Mouse (Mus musculus): Measurements from ENCODE around the gene Adgre5. TPM values are rescaled to one million over a fixed set of nuclear protein-coding genes. Genes with fewer than 3 reads are reported as not detected.

Adgre5 gene
- total RNA-seq, 2 experiments from 2014 or later = 23.4 to 35.3 TPM

DNA sequence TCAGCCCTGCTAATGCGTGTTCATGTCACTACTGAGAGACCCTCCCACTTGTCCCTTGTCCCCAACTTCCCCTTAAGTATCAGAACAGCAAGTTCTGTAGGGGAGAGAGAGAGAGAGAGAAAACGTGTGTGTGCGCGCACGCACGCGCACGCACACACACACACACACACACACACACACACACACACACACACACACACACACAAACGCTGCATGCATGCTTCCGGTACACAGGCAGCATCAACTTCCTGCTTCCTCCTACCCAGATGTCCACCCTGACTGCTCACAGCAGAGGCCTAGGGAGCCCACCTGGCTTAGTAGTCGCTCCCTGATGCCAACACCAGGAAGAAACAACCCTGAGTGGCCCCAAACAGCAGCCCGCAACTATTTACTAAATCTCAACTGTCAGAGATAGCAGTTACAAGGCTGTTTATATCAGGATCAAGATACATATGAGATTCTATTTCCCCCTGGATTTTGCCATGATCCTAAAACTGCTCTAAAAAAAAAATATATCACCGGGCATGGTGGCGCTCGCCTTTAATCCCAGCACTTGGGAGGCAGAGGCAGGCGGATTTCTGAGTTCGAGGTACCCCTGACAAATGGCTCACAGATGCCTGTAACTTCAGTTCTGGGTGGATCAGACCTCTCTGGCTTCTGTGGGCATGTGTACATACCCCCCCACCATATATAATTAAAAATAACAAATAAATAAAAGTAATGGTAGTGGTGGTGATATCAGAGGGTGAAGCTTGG is 45.6 kb downstream of the Adgre5 start:
- DNase-seq (ENCODE audit: low spot score in 2 of 2) = no peak

DNA sequence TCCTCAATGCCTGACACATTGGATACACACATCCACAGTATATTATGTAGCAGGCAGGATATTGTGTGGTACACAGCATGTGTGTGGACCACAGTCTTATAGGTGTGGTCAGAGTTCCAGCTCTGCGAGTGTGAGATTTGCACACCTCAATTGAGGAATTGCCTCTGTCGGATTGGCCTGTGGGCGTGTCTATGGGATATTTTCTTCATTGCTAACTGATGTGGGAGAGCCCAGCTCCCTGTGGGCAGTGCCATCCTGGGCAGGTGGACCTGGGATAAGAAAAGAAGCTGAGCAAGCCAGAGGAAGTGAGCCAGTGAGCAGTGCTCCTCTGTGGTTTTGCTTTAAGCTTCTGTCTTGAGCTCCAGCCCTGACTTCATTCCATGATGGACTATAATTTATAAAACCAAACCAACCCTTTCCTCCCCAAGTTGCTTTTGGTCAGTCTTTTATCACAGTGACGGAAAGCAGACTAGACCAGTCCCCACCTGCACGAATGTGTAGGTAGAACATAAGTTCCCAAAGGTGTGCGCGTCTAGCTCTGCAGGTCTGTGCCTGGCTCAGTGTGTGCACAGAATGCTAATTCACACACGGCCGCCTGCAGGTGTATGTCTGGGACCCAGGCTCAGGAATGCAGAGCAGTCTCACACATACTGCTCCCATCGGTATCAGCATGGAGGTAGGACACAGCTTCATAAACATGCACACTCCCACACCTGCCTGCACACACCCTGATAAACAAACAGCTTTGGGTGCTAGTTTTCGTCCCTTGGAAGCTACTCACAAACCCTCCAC is 46.6 kb downstream of the Adgre5 start:
- DNase-seq (ENCODE audit: low spot score in 2 of 2) = no peak

- DNase-seq (ENCODE audit: low spot score in 2 of 2) = no peak
These were observed 47.4 kb downstream of the Adgre5 start for GRCm38 (mm10) chr8:83693609-83694236.

DNA sequence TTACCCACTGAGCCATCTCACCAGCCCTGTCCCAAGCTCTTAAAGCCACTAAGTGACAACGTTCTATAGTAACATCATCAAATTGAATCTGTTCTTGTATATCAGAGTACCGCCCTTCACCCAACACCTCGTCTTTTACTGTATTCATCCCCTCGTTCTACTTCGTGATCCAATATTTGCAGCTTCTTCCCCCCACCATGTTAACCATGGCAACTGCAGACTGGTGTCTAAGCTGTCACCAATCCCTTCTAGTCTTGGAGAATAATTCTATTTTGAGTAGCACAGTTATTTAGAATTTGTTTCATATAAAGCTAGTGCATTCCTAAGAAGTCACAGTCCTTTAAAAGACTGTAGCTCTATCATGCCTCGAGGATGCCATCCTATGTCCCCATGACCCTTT is 51.9 kb downstream of the Adgre5 start:
- DNase-seq (ENCODE audit: low spot score in 2 of 2) = no peak

DNA sequence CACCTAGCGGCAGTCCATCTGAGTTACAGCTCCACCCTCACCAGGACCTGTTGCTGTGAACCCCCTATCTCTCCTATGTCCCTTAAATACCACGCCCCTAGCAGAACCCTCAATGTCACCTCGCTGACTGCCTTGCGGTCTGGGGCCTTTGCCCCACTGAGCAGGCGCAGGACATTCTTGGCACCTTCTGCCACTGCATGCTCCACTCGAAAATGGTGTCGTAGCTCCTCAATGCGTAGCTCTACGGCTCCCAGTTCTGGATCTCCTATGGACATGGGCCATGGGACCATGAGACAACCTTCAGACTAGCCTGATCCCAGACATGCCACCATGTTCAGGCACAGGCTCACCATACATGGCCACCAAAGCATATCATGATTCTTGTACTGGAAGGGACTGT is 56.6 kb downstream of the Adgre5 start:
- DNase-seq (ENCODE audit: low spot score in 2 of 2) = no peak

DNA sequence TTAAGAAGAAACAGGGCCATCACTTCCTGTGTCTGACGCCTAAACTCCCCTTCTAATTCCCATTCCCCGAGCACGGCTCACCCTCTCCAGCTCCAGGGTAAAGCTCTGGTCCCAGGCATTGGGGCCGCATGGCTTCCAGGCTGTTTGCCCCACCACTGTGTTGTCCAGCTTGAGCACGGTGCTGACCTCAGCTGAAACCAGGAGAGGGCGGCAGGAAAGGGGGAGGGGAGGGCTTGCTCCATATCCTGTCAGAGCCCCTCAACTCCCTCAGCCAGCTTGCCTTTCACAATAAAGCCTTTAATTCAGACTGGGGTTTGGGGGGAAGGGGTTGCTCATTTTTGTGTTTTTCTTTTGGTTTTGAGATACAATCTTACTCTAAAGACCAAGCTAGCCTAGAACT is 60.0 kb downstream of the Adgre5 start:
- DNase-seq (ENCODE audit: low spot score in 2 of 2) = no peak

DNA sequence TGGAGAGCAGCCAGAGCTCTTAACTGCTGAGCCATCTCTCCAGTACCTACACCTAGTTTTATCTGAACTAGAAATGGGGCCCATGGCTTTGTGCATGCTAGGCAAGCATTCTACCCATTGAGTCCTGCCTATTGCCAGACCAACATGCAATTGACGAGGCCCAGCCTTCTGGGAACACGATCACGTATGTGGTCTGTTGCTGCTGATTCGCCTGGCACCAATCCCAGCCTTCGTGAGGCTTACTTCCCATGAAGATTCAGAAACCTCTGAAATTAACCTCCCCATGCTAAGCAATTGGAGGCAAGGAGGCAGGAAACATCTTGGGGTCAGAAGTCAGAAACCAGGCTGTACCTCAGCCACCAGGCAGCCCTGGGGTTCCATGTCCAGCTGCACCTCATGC is 60.5 kb downstream of the Adgre5 start:
- no peak for DNase-seq (ENCODE audit: low spot score in 2 of 2)

- no peak for DNase-seq (ENCODE audit: low spot score in 2 of 2)
These were observed 61.3 kb downstream of the Adgre5 start for GRCm38 (mm10) chr8:83679866-83680265.

DNA sequence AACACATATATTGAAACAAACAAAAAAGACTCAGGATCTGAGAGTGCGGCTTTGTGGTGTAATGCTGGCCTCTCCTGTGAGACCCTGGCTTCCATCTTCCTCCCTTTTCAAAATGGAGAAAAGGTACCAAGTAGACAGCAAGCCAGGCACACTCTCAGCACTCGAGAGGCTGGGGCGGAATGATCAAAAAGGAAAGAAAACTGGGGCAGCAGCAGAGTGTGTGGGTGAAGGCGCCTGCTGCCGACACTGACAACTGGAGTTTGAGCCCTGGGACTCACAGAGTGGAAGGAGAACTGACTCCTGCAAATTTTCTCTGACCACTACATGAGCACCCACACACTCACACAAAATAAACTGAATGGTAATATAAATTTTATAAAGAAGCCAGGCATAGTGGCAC is 66.6 kb downstream of the Adgre5 start:
- DNase-seq (ENCODE audit: low spot score in 2 of 2) = no peak

Small RNA genes within 50 kb of the gene (microRNA-seq; reads per million reads assigned to microRNA genes)
- 0 to 1.2 reads per million in 2 experiments for gene Mir1668 (ENCODE audit: borderline number of aligned reads in 2 of 2)

Other genes starting within 250 kb of the Adgre5 start
- gene Olfr370, start 205.5 kb downstream of the Adgre5 start, total RNA-seq (2021) = not detected
- 100 to 1,000 TPM; 220 to 282 TPM for gene Ndufb7, start 174.7 kb downstream of the Adgre5 start, total RNA-seq (2021)
- 100 to 1,000 TPM; 498 to 523 TPM for gene Tecr, start 133.4 kb downstream of the Adgre5 start, total RNA-seq (2021)
- 10 to 100 TPM; 75.9 to 83.0 TPM for gene Dnajb1, start 133.1 kb downstream of the Adgre5 start, total RNA-seq (2021)
- 10 to 100 TPM; 26.2 to 29.8 TPM for gene Gipc1, start 88.6 kb downstream of the Adgre5 start, total RNA-seq (2021)
- gene Ptger1, start 74.6 kb downstream of the Adgre5 start, total RNA-seq (2021) = under 1 TPM; 0.45 to 0.99 TPM
- 100 to 1,000 TPM; 124 to 126 TPM for gene Pkn1, start 42.1 kb downstream of the Adgre5 start, total RNA-seq (2021)
- gene Ddx39, start 26.1 kb downstream of the Adgre5 start, total RNA-seq (2021) = 10 to 100 TPM; 17.5 to 20.5 TPM
- 10 to 100 TPM; 39.6 to 76.0 TPM for gene Adgrl1, start 158.8 kb upstream of the Adgre5 start, total RNA-seq (2021)
- gene Gm10644, start 213.9 kb upstream of the Adgre5 start, total RNA-seq (2021) = 1 to 10 TPM; 1.2 to 1.7 TPM
- gene Asf1b, start 214.2 kb upstream of the Adgre5 start, total RNA-seq (2021) = 1 to 10 TPM; 1.7 to 2.8 TPM
- gene Prkaca, start 231.7 kb upstream of the Adgre5 start, total RNA-seq (2021) = 100 to 1,000 TPM; 279 to 302 TPM